Mouse (Mus musculus) c-Kit-positive CD71-positive TER-119-negative erythroid progenitor cells, embryonic 14.5 days (primary cell): ENCODE data around the gene Cenpl.

Source experiments
- DNase-seq: peaks from one replicate; pipeline ENCODE4 v3.0.0-alpha.2; 2013; ENCODE audit warnings: low read depth

Gene Cenpl

GRCm38 (mm10) chr1:161041261-161042020 lies 29.1 kb upstream of the Cenpl start:
- no peak for DNase-seq

- no peak for DNase-seq
These were observed 23.5 kb upstream of the Cenpl start for GRCm38 (mm10) chr1:161046972-161047371.

- no peak for DNase-seq
These were observed 13.3 kb upstream of the Cenpl start for GRCm38 (mm10) chr1:161057164-161057563.

- DNase-seq, result no peak
These were observed 7.2 kb upstream of the Cenpl start for GRCm38 (mm10) chr1:161063351-161063750.

GRCm38 (mm10) chr1:161071272-161071620 lies 733 bp downstream of the Cenpl start:
- DNase-seq, result no peak

- DNase-seq, result no peak
These were observed 5.7 kb downstream of the Cenpl start for GRCm38 (mm10) chr1:161076238-161076637.

- no peak for DNase-seq
These were observed 6.7 kb downstream of the Cenpl start for GRCm38 (mm10) chr1:161077243-161077642.

- DNase-seq, result peak; percentile 43
These were observed 29.4 kb downstream of the Cenpl start for GRCm38 (mm10) chr1:161099721-161100405.

GRCm38 (mm10) chr1:161103842-161104241 lies 33.3 kb downstream of the Cenpl start:
- DNase-seq, result no peak

- no peak for DNase-seq
These were observed 38.7 kb downstream of the Cenpl start for GRCm38 (mm10) chr1:161109216-161109615.

- DNase-seq, result no peak
These were observed 44.1 kb downstream of the Cenpl start for GRCm38 (mm10) chr1:161114591-161114990.

GRCm38 (mm10) chr1:161122661-161123418 lies 52.3 kb downstream of the Cenpl start:
- DNase-seq, result no peak

GRCm38 (mm10) chr1:161126461-161126860 lies 55.9 kb downstream of the Cenpl start:
- no peak for DNase-seq

- DNase-seq, result peak; percentile 97
These were observed 60.5 kb downstream of the Cenpl start, which contains the start of gene Klhl20 for GRCm38 (mm10) chr1:161130726-161131664. Klhl20 (minus strand) TSS chr1:161131511.
